Mouse (Mus musculus) brown adipose tissue, adult 24 weeks (tissue): ENCODE measurements around the gene Hoxa5. TPM values are rescaled to one million over a fixed set of nuclear protein-coding genes. Genes with fewer than 3 reads are reported as not detected.

Source experiments
- H3K27ac ChIP-seq: fragments of 200-500 bp; replicated peaks from 2 replicates; pipeline ENCODE4 v1.5.1; 2012; ENCODE audit warnings: low read depth, mild to moderate bottlenecking, low read length
- H3K4me1 ChIP-seq: fragments of 200-500 bp; 2 replicates; pipeline ENCODE4 v1.6.1; 2012; ENCODE audit warnings: low read length, mixed read lengths; ENCODE audit not compliant: control insufficient read depth, insufficient read depth, insufficient read length
- H3K4me3 ChIP-seq: fragments of 200-500 bp; 2 replicates; pipeline ENCODE4 v1.5.1; 2012; ENCODE audit warnings: low read depth, mild to moderate bottlenecking, low read length, moderate library complexity; ENCODE audit not compliant: insufficient read depth
- polyA plus RNA-seq: library from polyadenylated mRNA; stranded (reverse); fragments of >200 nt; gene quantifications from 2 replicates; pipeline ENCODE4 v1.2.4, GENCODE M21; 2012; ENCODE audit not compliant: missing spikeins, insufficient read depth, insufficient read length

Gene Hoxa5
- polyA plus RNA-seq, 1 experiment, result 35.9 TPM

DNA sequence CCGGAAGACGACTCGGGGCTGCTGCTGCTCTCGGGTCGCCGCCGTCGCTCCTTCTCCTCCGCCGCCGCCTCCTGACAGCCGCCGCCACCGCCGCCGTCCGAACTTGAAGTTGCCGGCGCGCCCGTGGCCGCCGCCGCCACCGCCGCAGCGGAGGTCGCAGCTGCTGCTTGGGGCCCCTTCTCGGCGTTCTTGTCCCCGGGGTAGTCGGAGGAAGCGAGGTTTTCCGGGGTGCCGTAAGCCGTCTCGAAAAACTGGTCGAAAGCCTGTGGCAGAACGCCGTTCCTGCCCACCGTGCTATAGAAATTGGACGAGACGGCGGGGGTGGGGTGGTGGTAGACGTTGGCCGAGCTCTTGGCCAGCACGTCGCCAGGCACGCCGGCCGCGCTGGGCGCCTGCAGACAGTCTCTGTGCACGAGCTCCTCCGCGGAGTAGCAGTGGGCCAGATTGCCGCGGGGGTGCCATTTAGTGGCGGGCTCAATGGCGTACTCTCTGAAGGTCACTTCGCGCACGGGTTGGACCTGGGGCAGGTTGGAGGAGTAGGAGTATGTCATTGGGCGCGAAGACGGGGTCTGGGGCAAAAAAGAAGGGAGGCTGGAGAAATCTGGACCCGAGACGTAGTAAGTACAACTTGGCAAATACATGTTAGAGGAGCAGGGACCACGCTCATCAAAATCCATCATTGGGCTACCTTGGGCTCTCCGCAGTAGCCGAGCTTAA lies 40.8 kb upstream of the Hoxa5 start:
- Histone ChIP-seq H3K27ac (no peak overlapping the region), H3K4me3 (peak overlapping the region; percentile 3; the same call in 1 of the 2 replicates), H3K4me1 (no peaks in the 10 kb centered on the region)

- Histone ChIP-seq H3K4me3 (0 out of 2 replicates have a peak overlapping the region, but pooled peaks have one; percentile 3), H3K4me1 (no peaks in the 10 kb centered on the region), H3K27ac (no peak overlapping the region)
Observed at GRCm38 (mm10) chr6:52244471-52245039, 40.2 kb upstream of the Hoxa5 start.

DNA sequence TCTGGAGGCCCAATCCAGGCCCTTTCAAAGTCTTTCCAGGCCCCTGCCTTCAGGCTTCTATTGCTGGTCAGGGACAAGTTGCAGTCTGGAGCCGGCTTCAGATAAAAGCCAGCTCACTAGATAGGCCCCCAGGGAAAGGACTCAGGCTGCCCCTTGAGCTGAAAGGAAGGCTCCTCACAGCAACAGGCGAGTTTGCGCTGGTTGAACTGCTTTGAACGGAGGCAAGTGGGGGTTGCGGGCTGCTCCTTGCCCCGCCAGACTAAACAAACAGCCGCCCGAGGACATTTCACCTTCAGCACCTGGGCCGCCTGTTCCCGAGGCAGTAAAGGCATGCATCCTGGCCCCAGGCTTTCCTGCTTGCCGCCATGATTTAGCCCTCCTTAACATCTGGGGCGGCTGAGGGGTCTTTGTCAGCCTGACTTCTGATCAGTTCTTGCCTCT lies 39.3 kb upstream of the Hoxa5 start:
- Histone ChIP-seq H3K4me1 (no peaks in the 10 kb centered on the region), H3K27ac (no peak overlapping the region), H3K4me3 (no peak overlapping the region)

DNA sequence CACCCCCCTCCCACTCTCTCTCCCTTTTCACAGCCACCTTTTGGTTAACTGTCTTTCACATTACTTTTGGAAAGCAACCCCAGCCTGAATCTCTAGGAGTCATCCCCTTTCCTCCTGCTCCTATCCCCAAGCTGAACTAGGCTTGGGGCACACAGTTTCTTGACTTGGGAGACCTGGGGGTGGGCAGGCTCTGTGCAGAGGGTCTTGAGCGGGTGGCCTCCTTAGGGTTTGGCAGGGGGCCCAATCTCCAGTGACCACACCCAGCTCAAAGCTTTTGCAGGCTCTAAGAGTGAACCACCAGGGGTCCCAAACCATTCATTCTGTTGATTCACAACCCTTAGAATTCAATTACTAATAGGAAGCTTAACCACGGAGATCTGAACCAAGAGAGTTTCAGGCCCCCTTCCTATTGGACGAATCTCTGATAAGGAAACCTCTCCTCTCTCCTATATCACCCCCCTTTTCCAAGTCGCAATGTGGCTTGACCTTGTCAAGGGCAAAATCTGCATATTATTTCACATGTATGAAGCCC lies 38.5 kb upstream of the Hoxa5 start:
- Histone ChIP-seq H3K4me3 (no peak overlapping the region), H3K4me1 (no peaks in the 10 kb centered on the region), H3K27ac (no peak overlapping the region)

DNA sequence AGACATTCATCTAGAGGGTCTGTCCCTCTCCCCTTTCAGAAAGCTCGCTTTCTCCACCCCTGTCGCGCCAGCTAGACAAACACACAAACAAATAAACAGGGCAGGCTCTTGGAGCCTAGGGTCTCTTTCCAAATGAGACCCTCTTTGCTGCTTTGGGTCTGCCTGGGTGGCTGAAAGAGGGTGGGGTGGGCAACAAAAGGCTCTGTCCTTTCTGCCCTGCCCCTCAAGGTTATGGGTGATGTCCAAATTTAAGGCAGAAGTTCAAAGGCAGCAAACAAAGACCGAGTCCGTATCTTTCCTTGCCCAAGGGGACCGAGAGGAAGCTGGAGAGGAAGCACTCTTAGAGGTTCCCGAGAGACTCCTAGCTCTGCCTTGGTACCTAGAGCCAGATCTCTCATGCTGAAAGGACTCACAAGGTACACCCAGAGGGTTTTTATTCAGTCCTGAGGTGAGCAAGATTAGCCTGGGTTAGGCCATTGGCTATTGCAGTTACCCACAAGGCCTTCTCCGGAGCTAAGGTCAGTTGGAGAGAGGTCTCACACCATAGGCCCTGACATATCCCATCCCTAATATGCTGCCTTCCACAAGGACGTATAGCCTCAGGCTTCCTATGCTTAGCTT lies 36.7 kb upstream of the Hoxa5 start:
- Histone ChIP-seq H3K4me1 (no peaks in the 10 kb centered on the region), H3K4me3 (no peak overlapping the region), H3K27ac (no peak overlapping the region)

DNA sequence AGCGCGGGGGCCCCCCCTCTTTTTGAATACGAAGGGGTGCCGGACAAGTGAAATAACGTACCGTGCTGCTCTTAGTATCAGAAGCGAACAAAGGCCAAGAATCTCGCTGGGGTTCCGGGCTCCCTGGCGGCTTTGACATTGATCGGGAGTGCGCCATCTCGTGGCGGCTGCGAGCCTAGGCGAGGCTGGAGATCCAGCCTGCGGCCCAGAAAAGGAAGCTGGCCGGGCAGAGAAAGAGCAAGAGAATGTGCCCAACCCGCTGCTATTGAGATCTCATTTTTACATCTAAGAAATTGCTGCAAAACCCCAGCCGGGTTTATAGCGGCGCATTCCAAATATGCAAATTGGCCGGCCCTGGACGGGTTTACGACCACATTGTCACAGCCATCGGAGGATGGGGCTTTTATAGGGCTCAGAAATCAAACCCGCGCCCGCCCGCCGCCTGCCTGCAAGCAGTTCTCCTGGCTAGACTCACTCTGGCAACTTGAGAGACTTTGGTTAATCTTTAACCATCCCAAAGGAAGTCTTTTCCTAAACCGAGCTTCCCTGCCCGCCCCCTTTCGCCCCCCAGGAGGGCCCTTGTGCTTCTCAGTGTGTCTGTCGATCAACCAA lies 36.1 kb upstream of the Hoxa5 start, which contains the start of gene Hoxa10:
Hoxa10 (minus strand) TSS at position 466 of the 612 bp plus-strand sequence.
- Histone ChIP-seq H3K27ac (no peak within 1 kb of the TSS), H3K4me3 (no peak within 1 kb of the TSS), H3K4me1 (no peaks in the 10 kb centered on the region)

DNA sequence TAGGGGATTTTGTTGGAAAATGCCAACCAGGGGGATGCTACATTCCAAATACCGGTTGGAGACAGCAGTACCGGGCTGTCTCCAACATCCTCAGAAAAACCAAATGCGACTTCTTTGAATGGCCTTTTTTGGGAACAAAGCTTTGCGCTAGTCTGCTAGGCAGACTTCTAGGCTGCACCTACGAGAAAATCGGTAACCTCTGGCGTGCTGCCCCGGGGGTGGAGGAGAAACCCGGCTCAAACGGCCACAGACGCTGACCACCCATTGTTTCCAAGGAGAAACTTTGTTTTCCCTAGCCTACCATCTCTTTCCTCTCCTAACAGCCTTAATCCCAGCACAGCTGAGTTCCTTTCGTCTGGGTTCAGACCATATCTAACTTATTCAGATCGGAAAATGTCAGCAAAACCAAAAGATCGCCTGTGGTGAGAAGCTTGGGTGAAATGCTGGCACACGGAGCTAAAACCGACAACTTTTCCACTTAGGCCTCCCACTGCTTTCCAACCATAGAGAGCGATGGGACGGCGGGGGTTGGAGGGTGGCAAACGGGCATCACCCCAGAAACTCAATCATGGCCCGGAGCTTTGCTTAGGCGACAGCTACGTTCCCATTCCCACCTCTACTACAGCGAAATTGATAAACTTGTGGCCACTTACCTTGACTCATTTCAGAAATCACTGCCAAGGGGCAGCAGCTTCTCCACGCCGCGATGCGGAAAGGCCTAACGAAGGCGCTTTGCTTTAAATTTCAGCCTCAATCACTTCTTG lies 35.4 kb upstream of the Hoxa5 start:
- Histone ChIP-seq H3K4me3 (no peak overlapping the region), H3K4me1 (no peaks in the 10 kb centered on the region), H3K27ac (no peak overlapping the region)

- Histone ChIP-seq H3K4me1 (no peaks in the 10 kb centered on the region), H3K4me3 (no peak overlapping the region), H3K27ac (no peak overlapping the region)
Observed at GRCm38 (mm10) chr6:52238976-52239375, 34.6 kb upstream of the Hoxa5 start.

GRCm38 (mm10) chr6:52238155-52238545 lies 33.8 kb upstream of the Hoxa5 start:
- H3K4me3 ChIP-seq, result no peak overlapping the region

DNA sequence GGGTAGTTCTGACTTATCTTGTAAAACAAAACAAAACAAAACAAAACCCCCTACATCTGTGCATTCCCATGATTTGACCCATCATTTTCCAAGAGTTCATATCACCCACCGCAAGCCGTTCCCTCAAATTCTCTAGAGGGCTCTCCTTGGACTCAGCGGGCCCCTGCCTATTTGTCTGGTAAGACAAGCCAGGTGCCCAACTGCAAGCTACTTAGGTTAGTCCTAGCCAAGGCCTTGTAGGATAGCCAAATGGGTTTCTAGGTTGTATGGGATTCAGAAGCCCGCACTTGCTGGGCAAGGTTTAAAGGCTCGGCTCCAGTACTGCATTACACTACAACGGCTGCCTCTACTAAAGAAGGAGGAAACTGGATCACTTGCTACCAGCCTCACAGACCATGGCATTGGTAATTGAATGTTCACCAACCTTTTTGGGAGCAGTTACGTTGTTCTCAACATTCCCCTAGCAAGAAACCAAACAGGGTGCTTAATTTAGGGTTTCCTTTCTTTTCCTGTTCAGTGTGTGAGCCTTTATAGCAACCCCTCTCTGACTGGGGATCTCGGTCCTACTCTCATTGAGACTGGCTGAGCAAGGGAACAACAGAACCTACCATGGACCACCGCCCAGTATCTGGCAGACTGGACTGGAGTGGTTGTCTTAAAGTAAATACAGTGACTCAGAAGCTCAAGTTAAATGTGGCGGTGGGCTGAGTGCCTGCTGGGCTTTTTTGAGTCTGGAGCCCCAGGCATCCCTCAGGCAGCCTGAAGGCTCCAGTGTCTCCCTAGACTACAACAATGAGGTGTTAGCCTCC lies 33.2 kb upstream of the Hoxa5 start:
- Histone ChIP-seq H3K4me1 (no peaks in the 10 kb centered on the region), H3K4me3 (no peak overlapping the region), H3K27ac (no peak overlapping the region)

More at GRCm38 (mm10) chr6:52238155-52238545, 33.8 kb upstream of the Hoxa5 start:
- H3K4me1 ChIP-seq, result no peaks in the 10 kb centered on the region
- H3K27ac ChIP-seq, result no peak overlapping the region

- Histone ChIP-seq H3K4me1 (no peaks in the 10 kb centered on the region), H3K4me3 (no peak overlapping the region), H3K27ac (no peak overlapping the region)
Observed at GRCm38 (mm10) chr6:52236806-52237205, 32.4 kb upstream of the Hoxa5 start.

GRCm38 (mm10) chr6:52235866-52236265 lies 31.5 kb upstream of the Hoxa5 start:
- no peaks in the 10 kb centered on the region for H3K4me1 ChIP-seq
- no peak overlapping the region for H3K4me3 ChIP-seq
- no peak overlapping the region for H3K27ac ChIP-seq

- H3K4me1 ChIP-seq, result no peaks in the 10 kb centered on the region
- no peak overlapping the region for H3K27ac ChIP-seq
- no peak overlapping the region for H3K4me3 ChIP-seq
Observed at GRCm38 (mm10) chr6:52235267-52235666, 30.9 kb upstream of the Hoxa5 start.
